Mouse (Mus musculus): ENCODE measurements around the gene Entpd2.
A peak's percentile ranks its signal among the peaks of the same experiment; 100 is the strongest.
"Not testable (repeated sequence)": the region's sequence is repeated elsewhere in the genome, so short reads cannot be mapped to it uniquely, and the experiment has no call there.

Gene Entpd2

GRCm38 (mm10) chr2:25394281-25395221 is 1.1 kb upstream of the Entpd2 start:
- peak; percentile 55 to 65 for DNase-seq

DNA sequence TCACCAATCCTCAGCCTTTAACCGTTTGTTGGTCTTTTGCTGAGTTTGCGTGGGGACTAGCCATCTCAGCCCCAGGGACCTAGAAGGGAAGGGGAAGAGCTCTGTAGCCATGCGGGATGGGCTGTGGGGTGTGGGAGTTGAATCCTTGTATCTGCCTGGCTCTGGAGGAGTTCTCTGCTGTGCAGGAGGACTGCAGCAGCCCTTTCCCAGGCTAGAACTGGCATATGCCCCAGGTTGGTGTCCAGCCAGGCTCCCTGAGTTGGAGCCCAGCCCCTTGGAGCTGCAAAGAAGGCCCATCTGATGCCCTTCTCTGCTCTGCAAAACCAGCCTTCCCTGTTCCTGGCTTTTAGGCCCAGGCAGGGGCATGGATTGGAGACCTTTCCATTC is 916 bp downstream of the Entpd2 start:
- DNase-seq = no peak

DNA sequence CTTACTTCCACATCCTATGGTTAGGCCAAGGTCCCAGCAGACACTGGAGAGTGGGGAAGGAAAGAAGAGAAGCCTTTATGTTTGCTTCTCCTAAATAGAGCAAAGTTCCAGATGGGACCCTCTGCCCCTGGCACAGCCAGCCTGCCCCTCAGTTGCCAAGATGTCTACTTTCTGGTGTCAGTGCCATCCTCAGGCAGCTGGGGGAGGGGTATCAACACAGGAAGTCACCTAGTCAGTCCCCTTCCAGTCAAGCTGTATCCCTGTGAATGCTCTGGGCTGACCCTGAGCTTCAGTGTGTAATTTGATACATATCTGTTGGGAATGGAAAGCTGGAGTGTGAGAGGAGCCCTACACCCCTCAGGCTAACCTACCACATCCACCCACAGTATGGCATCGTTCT is 1.3 kb downstream of the Entpd2 start:
- DNase-seq = no peak

GRCm38 (mm10) chr2:25398065-25398464 is 2.4 kb downstream of the Entpd2 start:
- DNase-seq = no peak

GRCm38 (mm10) chr2:25399051-25399450 is 3.4 kb downstream of the Entpd2 start, which contains the start of gene Npdc1:
Npdc1 (plus strand) TSS chr2:25399351.
- DNase-seq = no peak

DNA sequence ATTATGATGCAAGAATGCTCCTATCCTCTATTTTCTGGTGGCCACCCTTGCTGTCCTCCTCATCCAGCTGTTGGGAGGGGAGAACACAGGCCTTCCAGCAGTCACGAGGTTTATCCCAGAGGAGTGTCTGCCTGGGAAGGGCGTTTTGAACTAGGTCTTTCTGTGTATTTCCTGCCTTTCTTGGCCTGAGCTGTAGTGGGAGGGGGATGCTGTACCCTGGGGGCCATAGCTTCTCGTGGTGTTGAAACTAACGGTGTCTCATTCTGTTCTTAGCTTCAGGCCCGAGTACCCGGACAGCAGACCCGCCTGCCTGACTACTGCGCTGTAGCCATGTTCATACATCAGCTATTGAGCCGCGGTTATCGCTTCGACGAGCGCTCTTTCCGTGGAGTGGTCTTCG is 4.6 kb downstream of the Entpd2 start:
- DNase-seq = no peak

- DNase-seq = peak; percentile 65 to 76
Measured at GRCm38 (mm10) chr2:25400764-25401163, 5.1 kb downstream of the Entpd2 start.

DNA sequence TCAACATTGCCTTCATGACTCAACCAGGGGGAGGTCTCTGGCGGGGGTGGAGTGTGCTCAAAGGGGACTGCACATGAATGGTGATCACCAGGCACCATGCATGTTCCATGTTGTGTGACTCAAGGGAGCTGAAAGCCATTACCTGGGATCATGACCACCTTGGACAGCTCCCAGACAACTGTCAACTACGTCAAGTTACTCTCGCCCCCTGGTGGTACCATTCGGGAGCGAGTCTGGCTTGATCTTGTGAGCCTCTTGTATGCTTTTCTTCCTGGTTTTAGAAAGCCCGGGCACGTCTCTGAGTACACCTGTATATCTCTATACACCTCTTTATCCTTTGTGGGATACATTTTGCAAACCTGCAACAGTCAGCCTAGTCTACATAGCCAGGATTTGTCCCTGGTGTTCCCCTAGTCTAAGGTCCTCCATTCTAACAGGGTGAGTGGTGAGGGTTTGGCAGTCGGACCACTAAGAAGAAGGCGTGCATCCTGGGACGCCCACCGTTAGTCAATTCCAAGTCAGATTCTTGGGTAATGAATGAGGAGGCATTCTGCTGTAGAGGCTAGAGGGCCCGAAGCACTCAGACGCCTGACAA is 6.8 kb downstream of the Entpd2 start:
- DNase-seq = peak; percentile 95 to 96

DNA sequence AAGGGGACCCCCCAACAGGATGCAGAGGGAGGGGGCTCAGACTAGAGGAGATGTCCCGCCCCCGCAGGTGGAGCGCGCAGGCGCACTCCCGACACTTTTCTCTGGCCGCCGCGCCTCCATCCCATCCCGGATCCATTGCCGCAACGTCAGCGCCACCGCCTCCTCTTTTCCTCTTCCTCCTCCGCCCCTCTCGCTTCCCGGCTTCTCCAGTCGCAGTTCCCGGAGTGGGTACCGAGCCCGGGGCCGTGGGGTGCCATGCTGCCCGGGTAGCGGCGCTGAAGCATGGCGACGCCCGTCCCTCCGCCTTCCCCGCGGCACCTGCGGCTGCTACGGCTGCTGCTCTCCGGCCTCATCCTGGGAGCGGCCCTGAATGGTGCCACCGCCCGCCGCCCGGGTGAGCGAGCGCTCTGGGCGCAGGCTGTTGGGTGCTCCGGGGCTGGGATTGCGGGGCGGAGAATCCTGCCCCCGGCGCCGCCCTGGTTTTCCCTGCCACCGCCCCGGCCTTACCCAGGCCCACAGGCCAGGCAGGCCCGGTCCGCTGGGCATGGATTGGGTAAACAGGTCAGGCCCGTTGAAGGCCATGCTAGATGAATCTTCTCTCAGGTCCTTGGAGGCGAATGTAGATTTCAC is 7.4 kb downstream of the Entpd2 start:
- DNase-seq = peak; percentile 76 to 85

DNA sequence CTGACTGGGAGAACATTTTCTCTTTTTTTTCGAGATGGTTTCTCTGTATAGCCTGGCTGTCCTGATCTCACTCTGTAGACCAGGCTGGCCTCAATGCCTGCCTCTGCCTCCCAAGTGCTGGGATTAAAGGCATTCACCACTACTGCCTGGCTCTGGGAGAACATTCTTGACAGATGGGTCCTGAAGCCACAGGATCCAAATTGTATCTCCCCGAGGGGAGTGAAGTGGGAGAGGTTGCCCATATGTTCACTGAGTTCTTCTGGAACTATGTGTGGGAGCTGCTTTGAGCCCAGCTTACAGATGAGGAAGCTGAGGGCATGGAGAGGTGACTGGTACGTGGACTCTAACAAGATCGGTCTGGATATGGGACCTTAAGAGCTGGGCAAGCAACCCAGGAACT is 8.3 kb downstream of the Entpd2 start:
- DNase-seq = no peak

- no peak for DNase-seq
Measured at GRCm38 (mm10) chr2:25408908-25409307, 13.2 kb downstream of the Entpd2 start.

- not testable (repeated sequence) for DNase-seq
Measured at GRCm38 (mm10) chr2:25413436-25413835, 17.8 kb downstream of the Entpd2 start.

- DNase-seq = no peak
Measured at GRCm38 (mm10) chr2:25417426-25417825, 21.8 kb downstream of the Entpd2 start.

GRCm38 (mm10) chr2:25421896-25422295 is 26.2 kb downstream of the Entpd2 start:
- DNase-seq = peak; percentile 61 to 73

- no peak for DNase-seq
Measured at GRCm38 (mm10) chr2:25422587-25423410, 27.1 kb downstream of the Entpd2 start, which contains the start of gene Fut7. Fut7 (plus strand) TSS chr2:25423267.

GRCm38 (mm10) chr2:25423626-25424025 is 28.0 kb downstream of the Entpd2 start:
- no peak for DNase-seq

- no peak for DNase-seq
Measured at GRCm38 (mm10) chr2:25425481-25425880, 29.8 kb downstream of the Entpd2 start.

- DNase-seq = peak; percentile 80 to 84
Measured at GRCm38 (mm10) chr2:25426721-25427191, 31.1 kb downstream of the Entpd2 start.

DNA sequence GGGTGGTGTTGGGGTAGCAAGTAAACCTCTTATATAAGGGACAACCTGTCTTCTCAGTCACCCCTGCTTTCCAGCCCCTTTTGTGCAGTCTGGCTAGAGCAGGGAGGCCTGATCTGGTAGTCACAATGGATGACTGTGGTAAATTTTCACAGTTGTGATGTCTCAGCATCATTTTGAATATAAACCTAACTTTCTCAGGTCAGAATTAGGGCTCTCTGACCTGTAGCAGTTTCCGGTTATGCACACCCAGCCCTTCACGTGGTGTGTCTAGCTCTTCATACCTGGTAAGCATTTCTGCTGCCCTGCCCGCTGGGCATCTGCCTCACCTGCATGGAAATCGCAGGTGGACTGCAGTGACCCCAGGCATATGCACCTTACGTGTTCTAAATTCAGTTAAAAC is 31.6 kb downstream of the Entpd2 start:
- DNase-seq = no peak

- DNase-seq = peak; percentile 94 to 97
Measured at GRCm38 (mm10) chr2:25428442-25429236, 33.0 kb downstream of the Entpd2 start, which contains the start of gene Abca2. Abca2 (plus strand) TSS chr2:25428703.

GRCm38 (mm10) chr2:25429435-25430180 is 33.9 kb downstream of the Entpd2 start:
- peak; percentile 41 to 53 for DNase-seq
